Mouse (Mus musculus) spleen, adult 2 months (tissue): ENCODE measurements around the gene Gpc6.

Experiments
- CTCF ChIP-seq: fragments of 200-500 bp; IDR thresholded peaks from 2 replicates; pipeline ENCODE4 v1.5.1; 2011; ENCODE audit warnings: mild to moderate bottlenecking, inconsistent platforms; ENCODE audit not compliant: insufficient read depth, insufficient read length, insufficient replicate concordance; ENCODE audit errors: extremely low read depth
- POLR2A ChIP-seq: fragments of 200-500 bp; IDR thresholded peaks from 2 replicates; pipeline ENCODE4 v1.6.1; 2011; ENCODE audit warnings: low read depth, low read length, inconsistent platforms

DNA sequence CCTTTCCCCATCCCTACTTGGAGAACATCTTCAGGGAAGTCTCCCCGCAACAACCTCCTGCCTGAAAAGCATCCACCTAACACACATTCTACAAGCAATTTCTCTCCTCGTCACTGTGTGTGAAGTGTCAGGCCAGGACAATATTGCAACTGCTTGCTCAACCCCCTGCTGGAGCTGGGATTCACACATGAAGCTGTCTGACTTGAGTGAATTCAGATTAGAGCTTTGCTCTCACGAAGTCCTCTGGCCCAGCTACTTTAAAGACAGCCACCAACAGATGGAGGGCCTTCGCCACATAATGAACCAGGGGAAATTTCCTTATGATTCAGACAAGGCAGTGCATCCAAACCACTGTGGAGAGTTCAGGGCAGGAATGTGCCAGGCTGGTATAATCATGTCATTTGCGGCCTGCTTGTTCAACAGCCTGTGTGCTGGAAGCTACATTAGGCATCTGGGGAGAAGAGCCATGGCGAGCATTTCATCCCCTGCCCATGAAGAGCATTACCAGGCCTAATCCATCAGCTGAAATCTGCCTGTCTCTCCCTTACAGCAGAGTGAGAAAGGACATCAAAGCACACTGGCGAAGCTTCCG, 858.7 kb downstream of the Gpc6 start:
- TF ChIP-seq CTCF (no peak), POLR2A (no peak)
